Mouse (Mus musculus) kidney, adult 2 months (tissue): Measurements from ENCODE around the gene Amn1. TPM values are rescaled to one million over a fixed set of nuclear protein-coding genes. Genes with fewer than 3 reads are reported as not detected.
"Not testable (repeated sequence)": the region's sequence is repeated elsewhere in the genome, so short reads cannot be mapped to it uniquely, and the experiment has no call there.

ENCODE experiments used
- DNase-seq: peaks from one replicate; pipeline ENCODE4 v3.0.0; 2021
- H3K27ac ChIP-seq: fragments of 200-500 bp; 2 replicates; pipeline ENCODE4 v1.5.1; 2012; ENCODE audit warnings: low read depth, low read length, control low read depth, inconsistent platforms; ENCODE audit not compliant: insufficient read depth
- H3K27me3 ChIP-seq: fragments of 200-500 bp; replicated peaks from 2 replicates; pipeline ENCODE4 v1.6.1; 2012; ENCODE audit warnings: mild to moderate bottlenecking, moderate library complexity, low read length, inconsistent platforms; ENCODE audit not compliant: control insufficient read depth, insufficient read depth
- H3K36me3 ChIP-seq: fragments of 200-500 bp; 2 replicates; pipeline ENCODE4 v1.6.1; 2012; ENCODE audit warnings: mild to moderate bottlenecking, moderate library complexity, low read length, inconsistent platforms; ENCODE audit not compliant: control insufficient read depth, insufficient read depth
- H3K4me1 ChIP-seq: fragments of 200-500 bp; 2 replicates; pipeline ENCODE4 v1.6.1; 2011; ENCODE audit warnings: low read length; ENCODE audit not compliant: control insufficient read depth, insufficient read depth
- H3K4me3 ChIP-seq: fragments of 200-500 bp; 2 replicates; pipeline ENCODE4 v1.5.1; 2011; ENCODE audit warnings: mild to moderate bottlenecking, low read depth, low read length, control low read depth; ENCODE audit not compliant: insufficient read depth
- CTCF ChIP-seq: fragments of 200-500 bp; conservative IDR thresholded peaks from 2 replicates; pipeline ENCODE4 v1.5.1; 2011; ENCODE audit warnings: low read depth, mild to moderate bottlenecking, control low read depth, low read length, moderate library complexity, mixed read lengths; ENCODE audit not compliant: insufficient read depth, insufficient read length
- POLR2A ChIP-seq: fragments of 200-500 bp; IDR thresholded peaks from one replicate; pipeline ENCODE4 v1.6.1; 2011; ENCODE audit warnings: low read depth, low read length, control low read depth
- WGBS: fragments of 180-500 bp; shearing (Covaris S2); methylation state at CpG from one replicate; pipeline ENCODE4 v1.1.7; 2018; 5-methylcytosine and 5-hydroxymethylcytosine counted together
- polyA plus RNA-seq: library from polyadenylated mRNA; depleted of rRNA; stranded (reverse); fragments of >200 nt; gene quantifications from 2 replicates; pipeline ENCODE4 v1.2.3, GENCODE M21; 2012

Gene Amn1
- polyA plus RNA-seq, 1 experiment, result 9.8 TPM

DNA sequence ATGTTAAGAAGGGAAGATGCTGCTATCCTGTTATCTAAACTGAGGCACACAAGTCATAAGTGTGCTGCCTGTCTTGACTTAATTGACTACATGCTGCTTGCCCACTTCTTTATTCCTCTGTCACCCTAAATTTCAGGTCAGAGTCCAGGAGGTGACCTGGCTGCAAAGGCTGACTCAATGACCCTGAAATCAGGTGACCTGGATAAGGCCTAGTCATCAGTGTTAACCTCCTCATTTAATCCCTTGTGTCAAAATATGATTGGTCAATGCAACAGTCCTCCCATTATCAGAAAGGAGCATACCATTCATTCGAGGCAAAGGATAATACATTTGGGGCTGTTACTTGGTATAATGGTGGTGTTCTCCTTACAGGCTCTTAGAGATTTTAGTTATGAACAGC, 49.0 kb downstream of the Amn1 start, which contains the start of gene Etfbkmt:
TSS of gene Etfbkmt (plus strand) at position 379 of the 400 bp plus-strand sequence.
- H3K27ac ChIP-seq, result no peak within 1 kb of the TSS
- H3K4me1 ChIP-seq, result peaks cover 9% of the 10 kb centered on the region
- no peaks in the 10 kb centered on the region for H3K36me3 ChIP-seq
- 83% methylated on average over 1 of the region's 1 CpGs for WGBS
- no peak for TF ChIP-seq CTCF
- no peak for TF ChIP-seq POLR2A
- H3K27me3 ChIP-seq, result no peaks in the 10 kb centered on the region
- DNase-seq, result no peak
- H3K4me3 ChIP-seq, result no peak within 1 kb of the TSS

- 91% methylated on average over 3 of the region's 3 CpGs for WGBS
- Histone ChIP-seq H3K27me3 (no peaks in the 10 kb centered on the region), H3K27ac (no peak overlapping the region), H3K4me1 (peaks cover 14% of the 10 kb centered on the region), H3K4me3 (no peak overlapping the region), H3K36me3 (no peaks in the 10 kb centered on the region)
- TF ChIP-seq CTCF (no peak), POLR2A (no peak)
- DNase-seq, result no peak
These were observed 49.5 kb downstream of the Amn1 start for GRCm38 (mm10) chr6:149139011-149139410.

DNA sequence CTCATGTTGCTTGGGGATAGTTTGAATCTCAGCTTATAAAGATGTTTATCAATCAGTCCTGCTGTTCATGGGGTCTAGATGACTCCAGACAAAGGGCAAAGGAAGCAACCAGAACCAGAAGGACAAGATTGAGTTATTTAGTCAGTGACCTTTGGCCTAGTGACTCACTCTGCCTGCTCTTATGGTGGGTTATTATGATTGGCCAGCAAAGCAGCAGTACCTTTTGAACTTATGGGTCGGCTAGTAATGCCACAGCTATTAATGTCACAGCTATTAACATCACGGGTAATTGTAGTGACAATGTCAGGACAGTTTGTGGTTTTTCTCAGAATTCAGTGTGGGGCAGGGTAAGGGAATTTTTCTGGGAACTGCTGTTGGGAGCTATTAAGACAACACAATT, 50.6 kb downstream of the Amn1 start:
- no peaks in the 10 kb centered on the region for H3K27me3 ChIP-seq
- peaks cover 16% of the 10 kb centered on the region for H3K4me1 ChIP-seq
- 51% methylated on average over 2 of the region's 2 CpGs for WGBS
- H3K36me3 ChIP-seq, result no peaks in the 10 kb centered on the region
- H3K4me3 ChIP-seq, result no peak overlapping the region
- H3K27ac ChIP-seq, result no peak overlapping the region
- DNase-seq, result peak; percentile 31
- no peak for TF ChIP-seq CTCF
- TF ChIP-seq POLR2A, result no peak

DNA sequence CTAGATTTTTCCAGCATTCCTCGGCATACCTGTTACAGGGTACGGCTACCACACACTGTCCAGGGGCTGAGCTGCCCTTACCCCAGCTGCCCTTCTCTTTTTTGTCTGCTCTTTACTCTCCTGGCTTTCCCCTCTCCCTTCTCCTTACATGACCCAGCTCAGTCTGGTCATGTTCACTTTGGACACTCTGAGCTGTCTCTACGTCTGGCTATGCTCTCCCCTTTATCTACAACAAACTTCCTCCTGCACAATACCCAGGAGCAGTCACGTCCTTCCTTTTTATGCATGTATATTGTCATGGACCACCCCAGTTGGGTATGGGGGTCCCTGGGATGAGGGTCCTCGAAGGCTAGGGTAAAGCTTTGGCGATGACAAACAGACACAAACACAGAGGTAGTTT, 52.9 kb downstream of the Amn1 start:
- Histone ChIP-seq H3K4me3 (no peak overlapping the region), H3K27ac (no peak overlapping the region), H3K27me3 (no peaks in the 10 kb centered on the region), H3K4me1 (peaks cover 9% of the 10 kb centered on the region), H3K36me3 (no peaks in the 10 kb centered on the region)
- DNase-seq, result no peak
- 84% methylated on average over 6 of the region's 6 CpGs for WGBS
- TF ChIP-seq CTCF (no peak), POLR2A (no peak)

DNA sequence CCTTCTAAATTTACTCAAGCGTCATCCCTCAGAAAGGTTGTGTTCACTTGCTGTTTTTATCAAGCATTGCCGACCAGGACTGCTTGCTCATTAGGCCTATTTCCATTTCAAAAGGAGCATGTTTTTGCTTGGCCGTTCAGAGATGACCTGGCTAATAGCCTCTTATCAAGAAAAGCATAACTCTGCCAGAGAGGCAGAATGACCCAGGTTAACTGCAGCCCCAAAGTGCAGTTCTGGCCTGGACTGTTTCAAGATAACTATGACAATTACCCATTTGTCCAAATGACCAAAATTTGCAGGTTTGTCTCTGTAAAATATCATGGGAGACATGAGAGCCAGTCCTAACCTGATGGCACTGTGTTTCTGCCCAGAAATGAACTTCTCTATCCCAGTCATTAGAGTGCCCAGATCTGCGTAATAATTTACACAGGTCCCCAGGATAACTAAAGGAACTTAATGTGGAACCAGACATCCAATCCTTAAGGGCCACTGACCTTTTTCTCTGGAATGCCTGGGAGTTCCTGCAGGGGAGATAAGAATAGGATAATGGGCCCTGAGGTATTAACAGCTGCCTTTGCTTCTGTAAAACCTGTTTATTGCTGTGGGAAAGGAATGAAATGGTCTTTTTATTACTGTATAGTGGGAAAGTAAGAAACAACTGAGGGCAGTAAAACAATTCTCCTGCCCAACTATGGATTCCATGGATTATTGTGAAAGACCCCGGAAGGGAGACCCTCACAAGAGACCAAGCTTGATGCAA, 53.9 kb downstream of the Amn1 start:
- Histone ChIP-seq H3K4me1 (peaks cover 9% of the 10 kb centered on the region), H3K36me3 (no peaks in the 10 kb centered on the region), H3K4me3 (no peak overlapping the region), H3K27me3 (no peaks in the 10 kb centered on the region), H3K27ac (peak overlapping the region; percentile 82)
- WGBS, result 21% methylated on average over 5 of the region's 5 CpGs
- peak; percentile 24 for DNase-seq
- TF ChIP-seq POLR2A, result no peak
- TF ChIP-seq CTCF, result no peak

DNA sequence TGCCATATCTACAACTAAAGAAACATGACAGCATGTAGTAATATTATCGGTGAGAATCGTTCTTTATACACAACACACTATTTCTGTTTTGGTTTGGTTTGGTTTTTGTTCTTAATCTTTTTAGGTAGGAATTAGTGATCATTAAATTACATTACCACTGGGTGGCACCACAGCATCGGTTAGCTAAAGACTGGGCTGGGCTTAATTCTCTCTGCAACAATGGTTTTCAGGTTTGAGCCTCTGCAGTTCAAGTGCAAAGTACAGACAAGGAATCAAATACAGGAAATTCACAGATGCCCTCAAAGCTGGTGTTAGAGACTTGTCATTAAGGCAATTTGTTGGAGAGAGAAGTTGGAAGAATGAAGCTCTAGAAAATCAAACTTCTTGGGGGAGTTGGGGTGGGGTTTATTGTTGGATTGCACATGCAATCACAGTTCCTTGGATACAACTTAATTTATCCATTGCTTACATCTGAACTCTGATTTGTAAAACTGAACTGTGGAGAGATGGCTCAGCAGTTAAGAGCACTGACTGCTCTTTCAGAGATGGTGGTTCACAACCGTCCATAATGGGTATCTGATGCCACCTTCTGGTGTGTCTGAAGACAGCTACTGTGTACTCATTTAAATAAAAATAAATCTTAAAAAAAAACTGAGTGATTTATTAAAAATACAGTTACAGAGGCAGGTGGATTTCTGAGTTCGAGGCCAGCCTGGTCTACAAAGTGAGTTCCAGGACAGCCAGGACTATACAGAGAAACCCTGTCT, 56.0 kb downstream of the Amn1 start:
- Histone ChIP-seq H3K4me3 (no peak overlapping the region), H3K36me3 (no peaks in the 10 kb centered on the region), H3K4me1 (peaks cover 9% of the 10 kb centered on the region), H3K27me3 (no peaks in the 10 kb centered on the region), H3K27ac (peak overlapping the region; percentile 45)
- 28% methylated on average over 5 of the region's 5 CpGs for WGBS
- DNase-seq, result peak; percentile 77
- TF ChIP-seq POLR2A (no peak), CTCF (peak; percentile 68)

DNA sequence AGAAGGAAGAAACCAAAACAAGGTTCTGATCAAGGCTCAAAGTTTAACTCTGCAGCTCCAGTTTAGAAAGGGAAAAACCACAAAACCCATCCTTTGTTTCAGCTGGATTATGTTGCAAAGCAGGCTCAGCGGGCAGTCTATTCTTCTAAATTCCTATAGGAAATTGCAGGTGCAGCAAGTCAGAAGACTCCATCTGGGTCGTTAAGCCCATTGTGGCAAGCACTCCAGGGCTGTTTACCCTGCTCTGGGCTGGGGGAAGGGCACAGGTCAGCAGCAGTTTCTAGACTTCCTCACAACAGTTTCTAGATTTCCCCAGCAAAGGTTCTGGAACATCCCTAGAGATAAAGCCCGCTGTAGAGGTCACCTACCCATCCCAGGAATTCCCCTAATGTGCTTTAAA, 57.4 kb downstream of the Amn1 start:
- H3K36me3 ChIP-seq, result no peaks in the 10 kb centered on the region
- TF ChIP-seq POLR2A, result no peak
- no peak for TF ChIP-seq CTCF
- WGBS, result 42% methylated on average over 3 of the region's 3 CpGs

DNA sequence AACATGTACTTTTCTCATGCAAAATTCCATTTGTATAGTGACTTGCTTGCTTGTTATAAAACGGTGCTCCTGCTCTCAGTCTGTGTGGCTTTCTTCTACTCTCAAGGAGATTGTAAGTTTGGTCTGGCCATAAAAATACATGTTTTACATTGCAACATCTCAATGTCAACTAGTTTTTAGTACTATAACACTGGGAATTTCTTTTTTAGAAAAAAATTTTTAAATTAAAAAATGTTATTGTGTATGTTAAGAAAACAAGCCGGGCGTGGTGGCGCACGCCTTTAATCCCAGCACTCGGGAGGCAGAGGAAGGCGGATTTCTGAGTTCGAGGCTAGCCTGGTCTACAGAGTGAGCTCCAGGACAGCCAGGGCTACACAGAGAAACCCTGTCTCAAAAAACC, 58.6 kb downstream of the Amn1 start, which contains the start of gene Gm10203:
TSS of gene Gm10203 (plus strand) at position 301 of the 400 bp plus-strand sequence.
- not testable (repeated sequence) for H3K36me3 ChIP-seq, DNase-seq, H3K27ac ChIP-seq

More for the DNA sequence above, 57.4 kb downstream of the Amn1 start:
- DNase-seq, result no peak
- Histone ChIP-seq H3K4me3 (no peak overlapping the region), H3K27ac (no peak overlapping the region), H3K4me1 (peaks cover 9% of the 10 kb centered on the region), H3K27me3 (no peaks in the 10 kb centered on the region)

More for the DNA sequence above, 58.6 kb downstream of the Amn1 start, which contains the start of gene Gm10203:
- not testable (repeated sequence) for H3K4me1 ChIP-seq, H3K4me3 ChIP-seq, H3K27me3 ChIP-seq
- 89% methylated on average over 8 of the region's 8 CpGs for WGBS
